Mouse (Mus musculus) limb, embryonic 13.5 days (tissue): ENCODE results near the gene Rac3. TPM values are rescaled to one million over a fixed set of nuclear protein-coding genes. Genes with fewer than 3 reads are reported as not detected.
"Not testable (repeated sequence)": the region's sequence is repeated elsewhere in the genome, so short reads cannot be mapped to it uniquely, and the experiment has no call there.

Experiments
- ATAC-seq: fragments of 200-750 bp; cut with Nextera tagmentation; 2 replicates; pipeline ENCODE4 v1.8.0; 2017; ENCODE audit warnings: low read depth, moderate number of reproducible peaks, moderate TSS enrichment; ENCODE audit not compliant: low FRiP score
- H3K27ac ChIP-seq: fragments of 300-500 bp; sonication (generic); 2 replicates; pipeline ENCODE4 v1.5.1; 2015; ENCODE audit warnings: inconsistent platforms, mild to moderate bottlenecking, moderate library complexity
- H3K27me3 ChIP-seq: fragments of 300-500 bp; sonication (generic); 2 replicates; pipeline ENCODE4 v1.6.1; 2015; ENCODE audit warnings: mild to moderate bottlenecking, inconsistent platforms
- H3K36me3 ChIP-seq: fragments of 300-500 bp; sonication (generic); 2 replicates; pipeline ENCODE4 v1.6.1; 2015; ENCODE audit warnings: inconsistent platforms, mild to moderate bottlenecking, moderate library complexity
- H3K4me1 ChIP-seq: fragments of 300-500 bp; sonication (generic); 2 replicates; pipeline ENCODE4 v1.6.1; 2015; ENCODE audit warnings: inconsistent platforms
- H3K4me2 ChIP-seq: fragments of 300-500 bp; sonication (generic); replicated peaks from 2 replicates; pipeline ENCODE4 v1.6.1; 2015; ENCODE audit warnings: inconsistent platforms, mild to moderate bottlenecking, moderate library complexity
- H3K4me3 ChIP-seq: fragments of 300-500 bp; sonication (generic); 2 replicates; pipeline ENCODE4 v1.5.1; 2015; ENCODE audit warnings: moderate library complexity, mild to moderate bottlenecking, inconsistent platforms
- H3K9ac ChIP-seq: fragments of 300-500 bp; sonication (generic); 2 replicates; pipeline ENCODE4 v1.6.1; 2015; ENCODE audit warnings: mild to moderate bottlenecking, inconsistent platforms
- H3K9me3 ChIP-seq: fragments of 300-500 bp; sonication (generic); 2 replicates; pipeline ENCODE4 v1.6.1; 2016; ENCODE audit warnings: inconsistent platforms
- WGBS: fragments of 180-500 bp; shearing (Covaris S2); methylation state at CpG from one replicate; pipeline ENCODE4 v1.1.7; 2015; 5-methylcytosine and 5-hydroxymethylcytosine counted together
- polyA plus RNA-seq: library from polyadenylated mRNA; unstranded; fragments of >200 nt; fragmentation: Nextera tagmentation; extraction: Ambion mirVana; gene quantifications from 2 replicates; pipeline ENCODE4 v1.2.1, GENCODE M21; 2015

Gene Rac3
- polyA plus RNA-seq, 1 experiment from 2014 or later: 70.5 TPM

DNA sequence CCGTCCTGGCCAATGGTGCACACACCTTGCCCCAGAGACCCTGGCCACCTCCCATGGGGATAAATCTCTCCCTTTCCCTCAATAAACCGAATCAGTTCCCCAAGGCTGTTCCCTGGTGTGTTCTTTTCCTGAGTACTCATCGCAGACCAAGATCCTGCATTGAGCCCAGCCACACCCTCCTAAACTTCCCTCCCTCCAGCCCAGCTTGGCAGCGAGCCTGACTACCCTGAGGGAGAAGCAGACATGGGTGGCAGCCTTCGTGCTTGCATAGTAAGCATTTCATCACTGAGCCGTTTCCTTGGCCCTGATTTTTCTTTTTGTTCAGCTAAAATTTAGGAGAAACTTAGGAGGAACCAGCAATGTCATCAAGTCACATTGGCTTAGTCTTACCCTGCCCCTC lies 12.3 kb downstream of the Rac3 start:
- Histone ChIP-seq H3K27me3 (no peaks in the 10 kb centered on the region), H3K4me3 (no peak overlapping the region), H3K4me1 (peaks cover 18% of the 10 kb centered on the region), H3K9ac (no peak overlapping the region), H3K4me2 (no peak overlapping the region), H3K36me3 (no peaks in the 10 kb centered on the region), H3K9me3 (no peaks in the 10 kb centered on the region), H3K27ac (no peak overlapping the region)
- no peak for ATAC-seq
- WGBS: 58% methylated on average over 6 of the region's 6 CpGs

DNA sequence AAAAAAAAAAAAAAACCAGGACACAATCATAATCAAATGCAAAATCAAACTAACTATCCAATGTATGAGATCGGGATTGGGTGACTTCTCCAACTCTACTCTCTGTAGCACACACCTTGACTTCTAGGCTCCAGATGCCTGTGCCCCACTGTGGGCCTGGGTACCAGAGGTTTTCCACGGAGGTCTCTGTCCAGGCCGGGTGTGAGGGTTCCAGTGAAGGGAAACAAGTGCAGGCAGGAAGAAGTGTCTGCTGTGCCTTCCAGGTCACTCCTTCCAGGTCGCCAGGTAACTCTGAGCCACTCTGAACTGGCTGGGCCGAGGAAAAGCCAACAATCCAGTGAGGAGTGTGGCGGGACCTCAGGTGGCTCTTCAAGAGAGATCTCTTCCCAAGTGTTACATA lies 15.2 kb downstream of the Rac3 start:
- ATAC-seq: no peak
- no peak overlapping the region for H3K4me2 ChIP-seq
- peaks cover 11% of the 10 kb centered on the region for H3K4me1 ChIP-seq
- H3K9ac ChIP-seq: no peak overlapping the region
- H3K4me3 ChIP-seq: no peak overlapping the region
- no peaks in the 10 kb centered on the region for H3K27me3 ChIP-seq
- no peak overlapping the region for H3K27ac ChIP-seq
- H3K36me3 ChIP-seq: no peaks in the 10 kb centered on the region
- WGBS: 72% methylated on average over 6 of the region's 6 CpGs
- no peaks in the 10 kb centered on the region for H3K9me3 ChIP-seq

DNA sequence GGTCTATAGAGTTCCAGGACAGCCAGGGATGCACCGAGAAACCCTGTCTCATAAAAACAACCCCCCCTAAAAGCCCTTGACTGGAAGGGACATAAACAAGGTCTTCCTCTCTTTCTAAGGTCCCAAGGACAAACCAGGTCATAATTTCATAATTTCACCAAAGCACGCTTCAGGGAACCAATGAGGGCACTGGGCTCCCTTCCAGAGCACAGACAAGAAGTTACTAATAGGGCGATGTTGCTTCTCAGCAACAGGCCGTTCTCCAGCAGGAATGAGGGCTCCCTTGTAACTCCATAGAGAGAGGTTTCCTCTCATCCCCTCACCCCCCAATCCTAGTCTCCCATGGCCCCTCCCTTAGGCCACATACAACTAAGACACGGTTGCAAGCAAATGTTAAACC lies 19.7 kb downstream of the Rac3 start:
- no peaks in the 10 kb centered on the region for H3K9me3 ChIP-seq
- ATAC-seq: no peak
- H3K36me3 ChIP-seq: no peaks in the 10 kb centered on the region
- no peaks in the 10 kb centered on the region for H3K27me3 ChIP-seq
- H3K27ac ChIP-seq: no peak overlapping the region
- H3K4me1 ChIP-seq: no peaks in the 10 kb centered on the region
- whole genome bisulfite sequencing: 84% methylated on average over 5 of the region's 5 CpGs
- H3K9ac ChIP-seq: no peak overlapping the region
- H3K4me3 ChIP-seq: no peak overlapping the region
- H3K4me2 ChIP-seq: no peak overlapping the region

DNA sequence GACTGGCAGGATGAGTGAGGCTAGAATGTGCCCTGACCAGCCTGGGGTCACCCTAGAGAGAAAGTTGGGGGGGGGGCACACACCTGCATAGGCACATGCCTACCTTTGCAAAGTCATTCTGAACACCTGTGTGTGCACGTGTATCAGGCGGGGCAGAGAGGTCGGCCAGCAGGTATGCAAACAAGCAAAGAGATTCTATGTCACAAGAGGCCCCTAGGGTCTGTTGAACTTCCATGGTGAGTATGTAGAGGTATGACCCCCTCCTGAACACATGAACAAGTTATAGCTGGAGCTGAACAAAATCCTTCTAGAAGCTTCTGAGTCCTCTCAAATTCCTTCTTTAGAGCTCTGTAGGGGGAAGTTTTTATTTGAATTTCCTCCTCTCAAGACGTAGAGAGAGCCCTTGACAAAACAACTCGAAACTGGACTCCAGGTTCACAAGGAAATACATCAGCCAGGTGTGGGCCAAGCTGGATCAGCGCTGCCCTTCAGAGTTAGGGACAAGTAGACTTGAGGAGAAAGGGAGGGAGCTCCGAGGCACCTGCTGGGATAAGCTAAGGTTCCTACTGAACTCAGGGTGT lies 22.9 kb downstream of the Rac3 start:
- no peak overlapping the region for H3K4me3 ChIP-seq
- H3K36me3 ChIP-seq: no peaks in the 10 kb centered on the region
- no peaks in the 10 kb centered on the region for H3K9me3 ChIP-seq
- H3K4me2 ChIP-seq: no peak overlapping the region
- no peak overlapping the region for H3K9ac ChIP-seq
- no peaks in the 10 kb centered on the region; the same call in 1 of the 2 replicates for H3K4me1 ChIP-seq
- ATAC-seq: no peak
- H3K27ac ChIP-seq: no peak overlapping the region
- H3K27me3 ChIP-seq: no peaks in the 10 kb centered on the region
- WGBS: 61% methylated on average over 7 of the region's 7 CpGs

DNA sequence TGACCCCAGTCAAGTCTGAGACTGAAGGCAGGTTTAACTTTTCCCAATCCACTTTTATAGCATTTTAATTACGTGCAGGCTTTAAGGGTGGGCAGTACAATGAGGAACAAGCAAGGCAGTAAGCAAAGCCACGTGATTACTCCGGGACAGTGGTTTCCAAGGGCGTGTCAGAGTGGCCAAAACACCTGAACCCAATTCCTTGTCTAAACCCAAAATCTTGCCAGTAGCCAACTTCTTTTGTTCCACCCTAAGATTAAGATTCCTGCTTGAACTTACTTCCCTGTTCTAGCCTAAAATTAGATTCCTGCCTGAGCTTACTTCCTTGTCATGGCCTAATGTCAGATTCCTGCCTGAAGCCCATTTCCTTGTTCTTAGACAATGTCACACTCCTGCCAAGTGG lies 26.7 kb downstream of the Rac3 start:
- H3K9me3 ChIP-seq: no peaks in the 10 kb centered on the region
- no peaks in the 10 kb centered on the region; the same call in 1 of the 2 replicates for H3K4me1 ChIP-seq
- no peak overlapping the region for H3K4me2 ChIP-seq
- no peak overlapping the region for H3K27ac ChIP-seq
- no peak overlapping the region for H3K4me3 ChIP-seq
- no peaks in the 10 kb centered on the region for H3K36me3 ChIP-seq
- no peak for ATAC-seq
- WGBS: 30% methylated on average over 4 of the region's 4 CpGs
- H3K27me3 ChIP-seq: no peaks in the 10 kb centered on the region
- no peak overlapping the region for H3K9ac ChIP-seq

DNA sequence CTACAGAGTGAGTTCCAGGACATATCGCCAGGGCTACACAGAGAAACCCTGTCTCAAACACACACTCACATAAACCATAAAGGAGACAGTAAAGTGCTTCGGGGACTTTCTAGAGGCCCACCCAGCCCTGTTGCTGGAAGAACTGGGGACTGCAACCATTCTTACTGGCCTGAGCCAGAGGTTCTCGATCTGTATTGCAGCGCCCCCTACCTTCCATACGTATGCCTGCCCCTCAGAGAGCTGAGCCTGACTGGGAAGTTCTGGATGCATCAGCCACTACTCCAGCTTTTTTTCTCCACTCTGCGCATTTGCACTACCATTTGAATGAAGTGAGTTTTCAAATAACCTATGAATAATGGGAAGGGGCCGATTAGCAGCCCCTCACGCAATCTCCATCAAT lies 28.2 kb downstream of the Rac3 start:
- Histone ChIP-seq H3K27me3 (no peaks in the 10 kb centered on the region), H3K27ac (no peak overlapping the region), H3K4me2 (no peak overlapping the region), H3K4me3 (no peak overlapping the region), H3K36me3 (no peaks in the 10 kb centered on the region), H3K9ac (no peak overlapping the region), H3K4me1 (no peaks in the 10 kb centered on the region; the same call in 1 of the 2 replicates), H3K9me3 (no peaks in the 10 kb centered on the region)
- no peak for ATAC-seq
- WGBS: 62% methylated on average over 8 of the region's 8 CpGs

DNA sequence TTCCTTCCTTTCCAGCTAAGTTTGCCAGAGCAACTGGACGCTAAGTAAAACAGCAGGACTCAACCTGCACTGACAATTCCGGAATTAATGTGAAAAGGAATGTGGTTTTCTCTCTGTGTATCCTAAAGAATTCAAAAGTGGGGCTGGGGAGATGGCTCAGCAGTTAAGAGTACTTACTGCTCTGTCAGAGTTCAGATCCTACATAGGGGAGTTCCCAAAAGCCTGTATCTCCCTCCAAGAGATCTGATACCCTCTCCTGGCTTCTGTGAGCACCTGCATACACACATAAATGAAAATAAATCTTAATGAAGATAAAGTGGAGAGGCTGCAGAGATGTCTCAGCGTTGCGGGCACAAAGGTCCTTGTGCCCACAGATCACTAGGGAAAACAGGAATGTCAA lies 30.3 kb downstream of the Rac3 start:
- no peak for ATAC-seq
- H3K9ac ChIP-seq: no peak overlapping the region
- H3K27me3 ChIP-seq: no peaks in the 10 kb centered on the region
- no peaks in the 10 kb centered on the region for H3K36me3 ChIP-seq
- H3K4me2 ChIP-seq: no peak overlapping the region
- peaks cover 1% of the 10 kb centered on the region; the same call in 1 of the 2 replicates for H3K9me3 ChIP-seq
- no peaks in the 10 kb centered on the region; the same call in 1 of the 2 replicates for H3K4me1 ChIP-seq
- 70% methylated on average over 4 of the region's 4 CpGs for WGBS
- no peak overlapping the region for H3K27ac ChIP-seq
- no peak overlapping the region for H3K4me3 ChIP-seq

DNA sequence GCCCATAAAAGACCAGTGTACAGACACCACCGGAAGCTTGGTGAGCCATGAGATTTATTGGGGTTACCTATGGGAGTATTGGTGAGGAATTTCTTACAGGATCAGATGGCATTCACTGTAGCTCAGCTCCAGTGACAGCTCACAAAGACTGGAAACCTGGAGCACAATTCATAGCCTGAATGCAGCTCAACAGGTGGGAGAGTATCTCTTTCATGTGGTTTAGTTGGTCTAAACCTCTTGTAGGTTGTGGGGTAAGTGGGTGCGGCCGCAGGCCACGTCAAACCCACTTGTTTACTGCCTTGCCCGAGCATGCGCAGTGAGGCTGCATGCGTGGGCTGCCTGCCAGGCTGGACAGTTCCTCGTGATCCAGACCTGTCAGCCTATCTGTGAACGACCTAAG lies 39.0 kb downstream of the Rac3 start:
- no peak overlapping the region for H3K4me3 ChIP-seq
- H3K27me3 ChIP-seq: peaks cover 14% of the 10 kb centered on the region
- no peak for ATAC-seq
- H3K9ac ChIP-seq: no peak overlapping the region
- peaks cover 27% of the 10 kb centered on the region for H3K9me3 ChIP-seq
- no peaks in the 10 kb centered on the region for H3K36me3 ChIP-seq
- H3K27ac ChIP-seq: no peak overlapping the region
- H3K4me2 ChIP-seq: no peak overlapping the region
- peaks cover 9% of the 10 kb centered on the region; the same call in 1 of the 2 replicates for H3K4me1 ChIP-seq
- WGBS: 81% methylated on average over 9 of the region's 9 CpGs

DNA sequence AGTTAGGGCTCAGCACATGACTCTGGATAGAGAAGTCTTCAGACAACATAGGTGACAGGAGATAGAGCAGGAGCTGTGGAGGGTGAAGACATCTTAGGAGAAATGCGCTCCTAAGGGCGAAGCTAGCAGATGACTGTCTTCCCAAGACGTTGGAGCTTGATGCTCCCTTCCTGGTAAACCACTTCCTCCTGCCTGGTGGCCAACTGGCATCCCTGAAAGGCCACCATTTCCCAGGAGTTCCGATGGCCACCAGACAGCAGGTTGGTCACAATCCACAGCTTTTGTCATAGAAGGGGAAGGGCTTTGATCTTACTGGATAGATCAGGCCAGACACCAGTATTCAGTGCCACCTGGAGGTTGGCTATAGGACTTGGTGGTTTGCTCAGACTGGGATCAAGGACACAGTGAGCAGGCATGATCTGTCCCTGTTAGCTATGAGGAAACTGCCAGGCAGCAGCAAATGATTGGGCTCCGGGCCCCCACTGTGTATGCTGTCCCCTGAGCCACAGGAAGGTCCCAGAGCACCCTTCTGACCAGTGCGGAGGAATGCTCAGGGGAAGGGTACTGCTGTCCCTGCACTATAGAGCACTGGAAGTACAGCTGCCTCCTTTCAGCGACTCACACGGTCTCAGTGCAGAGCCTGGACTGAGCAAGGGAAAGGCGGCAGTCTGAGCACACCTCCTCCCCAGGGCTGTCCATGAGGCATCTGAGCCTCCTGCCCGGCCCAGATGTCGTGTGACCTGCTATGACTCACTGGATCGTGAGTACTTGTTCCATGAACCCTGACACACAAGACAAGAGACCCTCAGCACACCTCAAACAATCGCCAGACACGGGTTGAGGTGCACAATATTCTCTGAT lies 40.8 kb downstream of the Rac3 start:
- Histone ChIP-seq H3K4me3 (no peak overlapping the region), H3K36me3 (no peaks in the 10 kb centered on the region), H3K9ac (no peak overlapping the region), H3K9me3 (peaks cover 21% of the 10 kb centered on the region), H3K27ac (no peak overlapping the region), H3K27me3 (peaks cover 14% of the 10 kb centered on the region), H3K4me1 (peaks cover 9% of the 10 kb centered on the region; the same call in 1 of the 2 replicates), H3K4me2 (peak overlapping the region; percentile 41)
- ATAC-seq: no peak
- 64% methylated on average over 14 of the region's 14 CpGs for WGBS

DNA sequence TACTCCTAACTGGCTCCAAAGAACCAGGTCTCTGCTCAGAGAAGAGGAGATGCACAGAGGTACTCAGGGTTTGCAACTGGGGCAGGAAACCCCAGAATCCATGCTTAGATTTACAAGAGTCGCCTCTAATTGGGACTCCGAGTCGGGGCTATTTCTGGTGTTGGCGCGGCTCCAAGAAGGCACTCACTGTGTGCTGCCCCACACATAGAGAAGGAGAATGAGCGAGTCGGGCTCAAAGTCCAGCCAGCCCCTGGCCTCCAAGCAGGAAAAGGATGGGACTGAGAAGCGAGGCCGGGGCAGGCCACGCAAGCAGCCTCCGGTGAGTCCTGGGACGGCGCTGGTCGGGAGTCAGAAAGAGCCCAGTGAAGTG lies 41.4 kb downstream of the Rac3 start, which contains the start of gene Hmga1b:
Hmga1b (plus strand) TSS at position 123 of the 370 bp plus-strand sequence.
- not testable (repeated sequence) for H3K4me3 ChIP-seq, H3K27ac ChIP-seq, H3K9ac ChIP-seq, H3K4me1 ChIP-seq, H3K36me3 ChIP-seq, ATAC-seq
- WGBS: 12% methylated on average over 14 of the region's 14 CpGs
- Histone ChIP-seq H3K9me3 (peaks cover 17% of the 10 kb centered on the region), H3K4me2 (peak within 1 kb of the TSS; percentile 41), H3K27me3 (peaks cover 14% of the 10 kb centered on the region)

DNA sequence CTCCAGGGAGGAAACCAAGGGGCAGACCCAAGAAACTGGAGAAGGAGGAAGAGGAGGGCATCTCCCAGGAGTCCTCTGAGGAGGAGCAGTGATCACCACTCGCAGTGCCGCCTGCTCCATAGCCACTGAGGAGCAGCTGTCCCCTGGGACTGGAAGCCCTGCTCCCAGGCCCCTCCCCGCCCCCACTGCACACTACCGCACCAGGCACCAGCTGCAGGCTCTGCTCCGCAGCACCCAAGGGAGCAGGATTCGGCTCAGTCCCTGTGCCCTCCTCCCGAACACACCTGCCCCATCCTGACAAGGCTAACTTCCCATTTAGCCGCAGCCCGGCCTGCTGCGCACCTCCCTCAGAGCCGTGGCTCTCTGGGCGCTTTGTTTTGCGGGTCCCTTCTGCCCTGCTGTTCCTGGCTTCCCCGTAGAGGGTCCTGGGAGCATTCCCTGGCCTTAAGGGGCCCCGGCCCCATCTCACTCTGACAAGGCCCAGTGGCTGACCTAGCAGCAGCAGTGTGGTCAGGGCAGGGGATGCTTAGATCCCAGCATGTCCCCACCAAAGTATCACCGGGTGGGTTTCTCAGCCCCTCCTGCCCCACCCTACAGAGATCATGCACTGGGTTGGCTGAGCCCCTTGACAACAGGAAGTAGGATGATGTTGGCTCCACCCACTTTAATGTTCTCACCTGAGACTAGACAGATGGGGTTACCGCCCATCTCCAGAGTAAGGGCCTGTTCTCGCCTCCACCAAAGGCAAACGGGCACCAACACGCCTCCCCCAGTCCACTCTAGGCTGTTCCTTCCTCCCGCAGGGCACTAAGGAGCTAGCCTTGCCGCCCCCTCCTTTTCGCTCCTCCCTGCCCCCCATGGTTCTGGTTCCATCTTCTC lies 42.1 kb downstream of the Rac3 start:
- not testable (repeated sequence) for H3K4me1 ChIP-seq, H3K4me3 ChIP-seq, H3K27ac ChIP-seq, H3K36me3 ChIP-seq, H3K9ac ChIP-seq
- H3K27me3 ChIP-seq: peaks cover 17% of the 10 kb centered on the region
- 8% methylated on average over 4 of the region's 23 CpGs for WGBS
- H3K4me2 ChIP-seq: peak overlapping the region; percentile 41
- peak; percentile 28; the same call in 1 of the 2 replicates for ATAC-seq
- peaks cover 10% of the 10 kb centered on the region; the same call in 1 of the 2 replicates for H3K9me3 ChIP-seq

DNA sequence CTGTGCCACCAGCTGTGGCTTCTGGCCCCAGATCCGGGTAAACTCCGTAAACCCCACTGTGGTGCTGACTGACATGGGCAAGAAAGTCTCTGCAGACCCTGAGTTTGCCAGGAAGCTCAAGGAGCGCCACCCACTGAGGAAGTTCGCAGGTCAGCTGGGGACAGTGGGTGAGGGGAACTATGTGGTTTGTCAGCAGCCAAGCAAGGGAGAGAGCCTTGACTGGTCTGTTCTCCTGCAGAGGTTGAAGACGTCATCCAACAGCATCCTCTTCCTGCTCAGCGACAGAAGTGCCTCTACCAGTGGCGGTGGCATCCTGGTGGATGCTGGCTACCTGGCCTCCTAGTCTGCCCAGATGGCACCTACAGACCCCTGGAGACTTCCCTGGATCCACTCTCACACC lies 45.8 kb downstream of the Rac3 start:
- H3K27me3 ChIP-seq: peaks cover 12% of the 10 kb centered on the region
- not testable (repeated sequence) for H3K4me2 ChIP-seq, H3K4me1 ChIP-seq, H3K9ac ChIP-seq, H3K4me3 ChIP-seq, H3K9me3 ChIP-seq, H3K36me3 ChIP-seq, H3K27ac ChIP-seq, ATAC-seq
- 67% methylated on average over 4 of the region's 7 CpGs for WGBS
